Mouse (Mus musculus) erythroblast, embryonic 14.5 days (primary cell): ENCODE measurements around the gene Galnt5.

Experiments
- GATA1 ChIP-seq: IDR thresholded peaks from 2 replicates; pipeline ENCODE4 v1.6.1; 2012; ENCODE audit warnings: low read length, inconsistent platforms, mixed read lengths
- TAL1 ChIP-seq: IDR thresholded peaks from 3 replicates; pipeline ENCODE4 v1.6.1; 2012; ENCODE audit warnings: low read length, inconsistent platforms, mixed read lengths

DNA sequence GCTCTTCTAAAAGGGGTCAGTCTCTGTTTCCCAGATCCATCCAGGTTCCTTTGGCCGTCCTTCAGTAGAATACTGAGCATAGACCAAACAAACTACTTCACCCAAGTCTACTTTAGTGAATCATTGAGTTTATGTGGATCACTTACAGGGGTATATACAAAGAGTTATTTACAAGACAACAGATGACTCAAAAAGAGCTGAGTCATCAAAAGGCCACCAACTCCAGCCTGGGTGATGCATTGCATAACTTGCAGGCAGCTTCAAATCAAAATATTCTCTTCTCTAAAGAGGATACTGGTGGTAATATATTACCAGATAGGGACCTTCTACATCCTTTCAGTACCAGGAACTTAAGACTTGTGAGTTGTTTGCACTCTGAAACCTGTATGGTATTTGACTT, 88.7 kb downstream of the Galnt5 start:
- TF ChIP-seq GATA1, result no peak
- TF ChIP-seq TAL1, result no peak
